Mouse (Mus musculus) kidney, embryonic 16.5 days (tissue): ENCODE results near the gene St6galnac3. TPM values are rescaled to one million over a fixed set of nuclear protein-coding genes. Genes with fewer than 3 reads are reported as not detected.

ENCODE experiments used
- ATAC-seq: fragments of 200-750 bp; cut with Nextera tagmentation; 2 replicates; pipeline ENCODE4 v1.8.0; 2017; ENCODE audit warnings: moderate TSS enrichment; ENCODE audit not compliant: low FRiP score, low TSS enrichment
- H3K27ac ChIP-seq: fragments of 300-500 bp; sonication (generic); 2 replicates; pipeline ENCODE4 v1.5.1; 2014; ENCODE audit warnings: low read length
- H3K27me3 ChIP-seq: fragments of 300-500 bp; sonication (generic); 2 replicates; pipeline ENCODE4 v1.6.1; 2014; ENCODE audit warnings: low read length, control low read depth, mixed read lengths; ENCODE audit not compliant: insufficient read depth
- H3K36me3 ChIP-seq: fragments of 300-500 bp; sonication (generic); 2 replicates; pipeline ENCODE4 v1.6.1; 2014; ENCODE audit warnings: low read length, control low read depth, mixed read lengths; ENCODE audit not compliant: insufficient read depth
- H3K4me1 ChIP-seq: fragments of 300-500 bp; sonication (generic); 2 replicates; pipeline ENCODE4 v1.6.1; 2014; ENCODE audit warnings: low read length, control low read depth, mixed read lengths; ENCODE audit not compliant: insufficient read depth
- H3K4me2 ChIP-seq: fragments of 300-500 bp; sonication (generic); replicated peaks from 2 replicates; pipeline ENCODE4 v1.6.1; 2014; ENCODE audit warnings: low read depth, low read length
- H3K4me3 ChIP-seq: fragments of 300-500 bp; sonication (generic); 2 replicates; pipeline ENCODE4 v1.5.1; 2014; ENCODE audit warnings: mild to moderate bottlenecking, low read length
- H3K9ac ChIP-seq: fragments of 300-500 bp; sonication (generic); replicated peaks from 2 replicates; pipeline ENCODE4 v1.6.1; 2014; ENCODE audit warnings: low read length
- H3K9me3 ChIP-seq: fragments of 300-500 bp; sonication (generic); 2 replicates; pipeline ENCODE4 v1.6.1; 2016; ENCODE audit warnings: low read length, control low read depth
- WGBS: fragments of 180-500 bp; shearing (Covaris S2); extraction: QIAGEN DNeasy Blood & Tissue Kit; methylation state at CpG from one replicate; pipeline ENCODE4 v1.1.7; 2014; 5-methylcytosine and 5-hydroxymethylcytosine counted together
- polyA plus RNA-seq: library from polyadenylated mRNA; unstranded; fragments of >200 nt; fragmentation: Nextera tagmentation; extraction: Ambion mirVana; gene quantifications from 2 replicates; pipeline ENCODE4 v1.2.1, GENCODE M21; 2015

St6galnac3 gene
- polyA plus RNA-seq, 1 experiment from 2014 or later: 75.8 TPM

GRCm38 (mm10) chr3:153566100-153566499 is 158.9 kb downstream of the St6galnac3 start:
- Histone ChIP-seq H3K27ac (no peak overlapping the region), H3K9me3 (no peaks in the 10 kb centered on the region), H3K9ac (no peak overlapping the region), H3K36me3 (no peaks in the 10 kb centered on the region), H3K27me3 (no peaks in the 10 kb centered on the region), H3K4me3 (no peak overlapping the region), H3K4me2 (no peak overlapping the region), H3K4me1 (no peaks in the 10 kb centered on the region)
- ATAC-seq: no peak
- 91% methylated on average over 2 of the region's 2 CpGs for WGBS

- H3K27me3 ChIP-seq: no peaks in the 10 kb centered on the region
- ATAC-seq: no peak
- 57% methylated on average over 6 of the region's 6 CpGs for WGBS
- H3K4me2 ChIP-seq: no peak overlapping the region
- H3K4me3 ChIP-seq: no peak overlapping the region
- no peaks in the 10 kb centered on the region for H3K4me1 ChIP-seq
- no peaks in the 10 kb centered on the region for H3K9me3 ChIP-seq
- no peak overlapping the region for H3K9ac ChIP-seq
- no peaks in the 10 kb centered on the region for H3K36me3 ChIP-seq
- no peak overlapping the region for H3K27ac ChIP-seq
Measured at GRCm38 (mm10) chr3:153560897-153561296, 164.1 kb downstream of the St6galnac3 start.

GRCm38 (mm10) chr3:153559586-153559985 is 165.4 kb downstream of the St6galnac3 start:
- H3K4me3 ChIP-seq: no peak overlapping the region
- ATAC-seq: no peak
- 94% methylated on average over 8 of the region's 8 CpGs for WGBS
- no peak overlapping the region for H3K9ac ChIP-seq
- no peaks in the 10 kb centered on the region for H3K9me3 ChIP-seq
- H3K27ac ChIP-seq: no peak overlapping the region
- H3K36me3 ChIP-seq: no peaks in the 10 kb centered on the region
- H3K27me3 ChIP-seq: no peaks in the 10 kb centered on the region
- H3K4me2 ChIP-seq: no peak overlapping the region
- no peaks in the 10 kb centered on the region for H3K4me1 ChIP-seq

- no peaks in the 10 kb centered on the region for H3K27me3 ChIP-seq
- WGBS: 61% methylated on average over 11 of the region's 11 CpGs
Measured at GRCm38 (mm10) chr3:153556621-153557020, 168.4 kb downstream of the St6galnac3 start.

GRCm38 (mm10) chr3:153553712-153554111 is 171.3 kb downstream of the St6galnac3 start:
- no peak; the same call in 1 of the 2 replicates for ATAC-seq

More at GRCm38 (mm10) chr3:153556621-153557020, 168.4 kb downstream of the St6galnac3 start:
- no peaks in the 10 kb centered on the region for H3K4me1 ChIP-seq
- no peak overlapping the region for H3K27ac ChIP-seq
- H3K4me2 ChIP-seq: no peak overlapping the region
- no peaks in the 10 kb centered on the region for H3K36me3 ChIP-seq
- H3K9ac ChIP-seq: no peak overlapping the region
- no peak for ATAC-seq
- no peaks in the 10 kb centered on the region for H3K9me3 ChIP-seq
- no peak overlapping the region for H3K4me3 ChIP-seq

GRCm38 (mm10) chr3:153553226-153553625 is 171.7 kb downstream of the St6galnac3 start:
- Histone ChIP-seq H3K27ac (no peak overlapping the region), H3K4me3 (no peak overlapping the region)
- ATAC-seq: peak; percentile 42; the same call in 1 of the 2 replicates

More at GRCm38 (mm10) chr3:153553712-153554111, 171.3 kb downstream of the St6galnac3 start:
- Histone ChIP-seq H3K27me3 (no peaks in the 10 kb centered on the region), H3K4me3 (no peak overlapping the region), H3K4me1 (no peaks in the 10 kb centered on the region), H3K27ac (no peak overlapping the region), H3K9ac (no peak overlapping the region), H3K9me3 (no peaks in the 10 kb centered on the region), H3K36me3 (no peaks in the 10 kb centered on the region), H3K4me2 (no peak overlapping the region)
- WGBS: 91% methylated on average over 3 of the region's 3 CpGs

GRCm38 (mm10) chr3:153546936-153547683 is 177.9 kb downstream of the St6galnac3 start:
- no peaks in the 10 kb centered on the region for H3K9me3 ChIP-seq
- no peaks in the 10 kb centered on the region for H3K36me3 ChIP-seq
- no peak overlapping the region for H3K4me2 ChIP-seq
- H3K4me1 ChIP-seq: no peaks in the 10 kb centered on the region
- H3K27ac ChIP-seq: no peak overlapping the region
- no peak for ATAC-seq
- no peak overlapping the region for H3K9ac ChIP-seq
- H3K27me3 ChIP-seq: no peaks in the 10 kb centered on the region
- WGBS: 83% methylated on average over 7 of the region's 7 CpGs
- no peak overlapping the region for H3K4me3 ChIP-seq

More at GRCm38 (mm10) chr3:153553226-153553625, 171.7 kb downstream of the St6galnac3 start:
- Histone ChIP-seq H3K36me3 (no peaks in the 10 kb centered on the region), H3K9ac (no peak overlapping the region), H3K4me1 (no peaks in the 10 kb centered on the region), H3K27me3 (no peaks in the 10 kb centered on the region), H3K9me3 (no peaks in the 10 kb centered on the region), H3K4me2 (no peak overlapping the region)
- WGBS: 94% methylated on average over 7 of the region's 7 CpGs

GRCm38 (mm10) chr3:153539851-153540250 is 185.1 kb downstream of the St6galnac3 start:
- ATAC-seq: no peak
- no peak overlapping the region for H3K27ac ChIP-seq
- no peaks in the 10 kb centered on the region for H3K9me3 ChIP-seq
- no peaks in the 10 kb centered on the region for H3K36me3 ChIP-seq
- H3K4me1 ChIP-seq: no peaks in the 10 kb centered on the region
- H3K9ac ChIP-seq: no peak overlapping the region
- H3K4me2 ChIP-seq: no peak overlapping the region
- no peaks in the 10 kb centered on the region for H3K27me3 ChIP-seq
- WGBS: 92% methylated on average over 14 of the region's 14 CpGs
- H3K4me3 ChIP-seq: no peak overlapping the region

GRCm38 (mm10) chr3:153538396-153538795 is 186.6 kb downstream of the St6galnac3 start:
- ATAC-seq: no peak
- H3K9me3 ChIP-seq: no peaks in the 10 kb centered on the region
- no peaks in the 10 kb centered on the region for H3K27me3 ChIP-seq
- no peak overlapping the region for H3K4me3 ChIP-seq
- H3K9ac ChIP-seq: no peak overlapping the region
- H3K4me2 ChIP-seq: no peak overlapping the region
- no peaks in the 10 kb centered on the region for H3K4me1 ChIP-seq
- no peak overlapping the region for H3K27ac ChIP-seq
- no peaks in the 10 kb centered on the region for H3K36me3 ChIP-seq
- WGBS: 49% methylated on average over 2 of the region's 2 CpGs

GRCm38 (mm10) chr3:153537435-153537834 is 187.5 kb downstream of the St6galnac3 start:
- Histone ChIP-seq H3K27me3 (no peaks in the 10 kb centered on the region), H3K9me3 (no peaks in the 10 kb centered on the region), H3K4me1 (no peaks in the 10 kb centered on the region), H3K4me2 (no peak overlapping the region), H3K27ac (no peak overlapping the region), H3K9ac (no peak overlapping the region), H3K36me3 (no peaks in the 10 kb centered on the region), H3K4me3 (no peak overlapping the region)
- no peak for ATAC-seq
- 63% methylated on average over 3 of the region's 3 CpGs for WGBS
